Mouse (Mus musculus) frontal cortex, postnatal 25 days (tissue): ENCODE results near the gene Lhfpl5.

Experiments
- DNase-seq, 2 experiments: peaks; one replicate each; pipeline ENCODE4 v3.0.0; 2022; ENCODE audit warnings: low spot score in 2 of 2

Gene Lhfpl5

GRCm38 (mm10) chr17:28626937-28627336 lies 51.5 kb downstream of the Lhfpl5 start:
- DNase-seq = no peak

GRCm38 (mm10) chr17:28628248-28629124 lies 53.0 kb downstream of the Lhfpl5 start:
- no peak for DNase-seq

- DNase-seq = no peak
Observed at GRCm38 (mm10) chr17:28629125-28629524, 53.7 kb downstream of the Lhfpl5 start.
